Mouse (Mus musculus) midbrain, embryonic 12.5 days (tissue): ENCODE data around the gene Scamp3. TPM values are rescaled to one million over a fixed set of nuclear protein-coding genes. Genes with fewer than 3 reads are reported as not detected.
A peak's percentile ranks its signal among the peaks of the same experiment; 100 is the strongest.

Experiments
- ATAC-seq: fragments of 200-750 bp; cut with Nextera tagmentation; 2 replicates; pipeline ENCODE4 v1.8.0; 2017; ENCODE audit warnings: low read depth, moderate TSS enrichment, moderate library complexity; ENCODE audit not compliant: low FRiP score
- H3K27ac ChIP-seq: fragments of 300-500 bp; sonication (generic); replicated peaks from 2 replicates; pipeline ENCODE4 v1.5.1; 2016; ENCODE audit warnings: mild to moderate bottlenecking
- H3K27me3 ChIP-seq: fragments of 300-500 bp; sonication (generic); 2 replicates; pipeline ENCODE4 v1.6.1; 2016; ENCODE audit warnings: mild to moderate bottlenecking
- H3K36me3 ChIP-seq: fragments of 300-500 bp; sonication (generic); 2 replicates; pipeline ENCODE4 v1.6.1; 2016
- H3K4me1 ChIP-seq: fragments of 300-500 bp; sonication (generic); 2 replicates; pipeline ENCODE4 v1.6.1; 2016
- H3K4me2 ChIP-seq: fragments of 300-500 bp; sonication (generic); replicated peaks from 2 replicates; pipeline ENCODE4 v1.6.1; 2016; ENCODE audit warnings: mild to moderate bottlenecking, moderate library complexity
- H3K4me3 ChIP-seq: fragments of 300-500 bp; sonication (generic); 2 replicates; pipeline ENCODE4 v1.5.1; 2016; ENCODE audit warnings: mild to moderate bottlenecking
- H3K9ac ChIP-seq: fragments of 300-500 bp; sonication (generic); replicated peaks from 2 replicates; pipeline ENCODE4 v1.6.1; 2016; ENCODE audit warnings: mild to moderate bottlenecking, moderate library complexity
- H3K9me3 ChIP-seq: fragments of 300-500 bp; sonication (generic); 2 replicates; pipeline ENCODE4 v1.6.1; 2016; ENCODE audit warnings: mild to moderate bottlenecking
- WGBS: fragments of 180-500 bp; shearing (Covaris S2); methylation state at CpG from one replicate; pipeline ENCODE4 v1.1.7; 2016; 5-methylcytosine and 5-hydroxymethylcytosine counted together
- polyA plus RNA-seq: library from polyadenylated mRNA; unstranded; fragments of >200 nt; fragmentation: Nextera tagmentation; extraction: Ambion mirVana; gene quantifications from 2 replicates; pipeline ENCODE4 v1.2.1, GENCODE M21; 2016

Scamp3 gene
- polyA plus RNA-seq = 94.2 and 97.1 TPM in 2 replicates

DNA sequence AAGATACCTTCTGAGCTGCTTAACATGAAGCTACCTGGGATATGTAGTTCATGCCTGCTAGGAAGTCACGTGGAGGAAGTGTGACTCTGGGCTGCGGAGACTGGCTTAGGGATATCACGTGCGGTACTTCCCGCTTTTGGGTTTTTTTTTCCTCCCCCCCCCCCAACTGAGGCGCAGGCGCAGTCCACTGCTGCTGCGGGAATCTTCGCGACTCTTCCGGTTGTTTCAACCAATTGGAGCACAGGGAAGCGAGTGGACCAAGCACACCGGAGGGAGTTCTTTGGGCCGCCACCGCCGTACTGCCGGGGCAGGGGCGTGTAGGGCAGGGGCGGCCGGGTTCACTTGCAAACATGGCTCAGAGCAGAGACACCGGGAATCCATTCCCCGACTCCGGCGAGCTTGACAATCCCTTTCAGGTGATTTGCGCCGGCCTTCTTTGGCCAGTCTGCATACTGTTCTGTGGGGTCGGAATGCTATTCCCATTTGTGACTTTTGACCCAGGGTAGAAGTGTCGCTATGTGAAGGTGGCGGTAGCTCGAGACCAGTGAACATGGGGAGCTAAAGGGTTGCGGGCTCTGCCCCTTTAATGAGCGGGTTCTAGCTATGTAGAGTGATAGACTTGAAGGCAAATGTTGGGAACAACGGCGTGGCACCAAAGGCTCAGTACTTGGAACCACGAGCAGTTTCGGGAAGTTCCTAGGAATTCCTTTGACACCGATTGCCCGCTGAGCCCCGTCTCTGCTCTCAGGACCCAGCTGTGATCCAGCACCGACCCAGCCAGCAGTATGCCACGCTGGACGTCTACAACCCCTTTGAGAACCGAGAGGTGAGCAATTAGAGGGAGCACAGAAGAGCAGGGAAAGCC lies at the start of gene Scamp3:
Scamp3 (plus strand) TSS at position 232 of the 865 bp plus-strand sequence.
- under 1% methylated on average over 43 of the region's 43 CpGs for WGBS
- Histone ChIP-seq H3K27me3 (no peaks in the 10 kb centered on the region), H3K4me1 (peaks cover 15% of the 10 kb centered on the region), H3K4me2 (peak within 1 kb of the TSS; percentile 77), H3K4me3 (peak within 1 kb of the TSS; percentile 66), H3K9ac (peak within 1 kb of the TSS; percentile 73), H3K9me3 (no peaks in the 10 kb centered on the region), H3K27ac (peak within 1 kb of the TSS; percentile 72), H3K36me3 (peaks cover 79% of the 10 kb centered on the region)
- ATAC-seq = peak; percentile 94

DNA sequence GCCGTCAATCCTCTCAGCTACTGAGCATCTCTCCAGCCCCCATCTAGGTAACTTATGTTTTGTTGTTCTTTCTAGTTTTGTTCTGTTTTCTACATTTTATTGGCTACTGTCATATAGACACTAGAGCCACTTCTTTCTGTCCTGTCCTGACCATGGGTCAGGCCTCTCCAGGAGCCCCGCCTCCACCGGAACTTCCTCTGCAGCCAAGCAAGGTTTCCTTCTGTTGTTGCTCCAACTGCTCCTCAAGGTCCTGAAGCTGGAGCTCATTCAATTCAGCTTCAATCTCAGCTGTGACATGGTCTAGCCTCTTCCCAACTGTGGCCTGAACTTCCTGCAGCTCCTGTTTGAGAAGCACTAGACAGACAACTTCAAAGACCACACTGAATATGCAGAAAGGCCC lies 47.4 kb upstream of the Scamp3 start:
- WGBS = 90% methylated on average over 3 of the region's 3 CpGs
- H3K9me3 ChIP-seq = no peaks in the 10 kb centered on the region
- peaks cover 7% of the 10 kb centered on the region; the same call in 1 of the 2 replicates for H3K4me1 ChIP-seq
- H3K9ac ChIP-seq = no peak overlapping the region
- ATAC-seq = no peak
- H3K36me3 ChIP-seq = no peaks in the 10 kb centered on the region
- no peak overlapping the region for H3K4me3 ChIP-seq
- no peak overlapping the region for H3K27ac ChIP-seq
- peaks cover 15% of the 10 kb centered on the region for H3K27me3 ChIP-seq
- no peak overlapping the region for H3K4me2 ChIP-seq

DNA sequence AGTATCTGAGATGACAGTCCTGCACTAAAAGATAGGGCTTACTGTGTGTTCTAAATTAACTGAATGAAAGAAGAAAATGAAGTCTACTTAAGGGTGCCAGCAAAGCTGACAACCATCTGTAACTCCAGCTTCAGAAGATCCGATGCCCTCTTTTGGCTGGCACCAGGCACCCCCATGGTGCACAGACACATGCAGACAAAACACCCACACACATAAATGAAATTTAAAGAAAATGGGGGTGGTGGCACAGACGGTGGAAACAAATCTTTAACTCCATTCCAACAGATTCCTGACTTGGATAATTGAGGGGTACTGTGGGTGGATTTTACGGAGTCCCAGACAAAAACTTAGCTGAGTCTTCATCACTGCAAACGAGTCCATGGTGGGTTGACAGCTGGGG lies 45.5 kb upstream of the Scamp3 start:
- 54% methylated on average over 4 of the region's 4 CpGs for WGBS
- no peak overlapping the region for H3K9ac ChIP-seq
- H3K4me2 ChIP-seq = peak overlapping the region; percentile 56
- H3K9me3 ChIP-seq = no peaks in the 10 kb centered on the region
- no peak for ATAC-seq
- peaks cover 7% of the 10 kb centered on the region; the same call in 1 of the 2 replicates for H3K4me1 ChIP-seq
- H3K4me3 ChIP-seq = no peak overlapping the region
- no peak overlapping the region for H3K27ac ChIP-seq
- peaks cover 21% of the 10 kb centered on the region for H3K27me3 ChIP-seq
- no peaks in the 10 kb centered on the region for H3K36me3 ChIP-seq

DNA sequence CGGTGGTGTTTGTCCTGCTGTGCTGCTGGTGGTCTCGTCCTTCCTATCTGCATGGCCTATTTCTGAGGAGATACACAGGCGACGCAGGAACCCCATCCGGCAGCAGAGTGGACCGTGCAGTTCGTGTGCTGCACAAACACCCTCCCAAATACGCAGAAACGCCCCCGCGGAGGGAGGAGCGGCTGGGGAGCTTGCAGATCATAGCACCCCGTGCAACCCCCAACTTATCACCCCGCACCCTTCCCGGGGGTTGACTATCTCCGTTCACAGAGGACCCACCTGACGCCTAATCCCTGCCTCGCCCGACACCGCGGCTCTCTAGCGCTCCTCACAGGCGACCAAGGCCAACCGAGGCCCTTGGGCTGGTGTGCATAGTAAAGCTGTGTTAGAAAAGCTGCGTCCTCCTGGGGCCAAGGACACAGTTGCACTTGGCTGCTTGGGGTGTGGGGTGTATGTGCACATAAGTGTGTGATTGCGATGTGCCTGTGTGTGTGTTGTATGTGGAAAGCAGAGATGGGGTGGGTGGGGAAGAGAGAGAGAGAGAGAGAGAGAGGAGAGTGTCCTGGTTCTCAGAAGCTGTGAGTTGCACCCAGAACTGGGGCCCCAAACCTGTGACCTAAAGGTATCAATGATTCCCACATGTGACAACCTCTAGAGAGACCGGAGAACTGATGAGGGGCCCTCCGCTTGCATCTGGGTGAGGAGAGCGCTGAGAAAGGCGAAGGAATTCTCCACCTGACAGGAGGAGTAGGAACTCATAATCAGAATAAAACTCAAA lies 44.8 kb upstream of the Scamp3 start:
- no peak overlapping the region for H3K27ac ChIP-seq
- no peaks in the 10 kb centered on the region for H3K9me3 ChIP-seq
- peaks cover 21% of the 10 kb centered on the region for H3K27me3 ChIP-seq
- ATAC-seq = no peak
- H3K36me3 ChIP-seq = no peaks in the 10 kb centered on the region
- peak overlapping the region; percentile 56 for H3K4me2 ChIP-seq
- H3K4me1 ChIP-seq = peaks cover 7% of the 10 kb centered on the region; the same call in 1 of the 2 replicates
- WGBS = 19% methylated on average over 30 of the region's 30 CpGs
- H3K4me3 ChIP-seq = peak overlapping the region; percentile 34
- peak overlapping the region; percentile 54 for H3K9ac ChIP-seq

DNA sequence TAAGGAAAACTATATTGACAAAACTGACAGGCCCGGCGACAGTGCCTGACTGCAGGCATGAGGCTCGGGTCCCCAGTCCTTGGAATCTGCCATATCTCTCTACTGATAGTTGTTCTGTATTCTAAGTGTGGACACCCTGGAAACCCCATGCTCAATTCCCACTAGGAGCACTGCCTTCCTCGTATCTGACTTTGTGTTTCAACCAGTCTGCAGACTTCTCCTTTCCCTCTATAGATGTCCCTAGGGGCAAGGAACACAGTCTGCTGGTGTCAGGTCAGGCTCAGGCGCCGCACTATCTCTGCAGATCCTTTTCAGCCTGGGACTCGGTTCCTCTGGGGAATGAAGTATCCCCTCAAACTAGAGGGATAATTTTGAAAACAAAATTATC lies 44.2 kb upstream of the Scamp3 start:
- Histone ChIP-seq H3K9me3 (no peaks in the 10 kb centered on the region), H3K4me3 (no peak overlapping the region), H3K9ac (no peak overlapping the region), H3K27ac (0 out of 2 replicates have a peak overlapping the region, but pooled peaks have one; percentile 10), H3K27me3 (peaks cover 21% of the 10 kb centered on the region), H3K4me1 (peaks cover 7% of the 10 kb centered on the region; the same call in 1 of the 2 replicates), H3K36me3 (no peaks in the 10 kb centered on the region), H3K4me2 (no peak overlapping the region)
- WGBS = 86% methylated on average over 7 of the region's 7 CpGs
- ATAC-seq = no peak

DNA sequence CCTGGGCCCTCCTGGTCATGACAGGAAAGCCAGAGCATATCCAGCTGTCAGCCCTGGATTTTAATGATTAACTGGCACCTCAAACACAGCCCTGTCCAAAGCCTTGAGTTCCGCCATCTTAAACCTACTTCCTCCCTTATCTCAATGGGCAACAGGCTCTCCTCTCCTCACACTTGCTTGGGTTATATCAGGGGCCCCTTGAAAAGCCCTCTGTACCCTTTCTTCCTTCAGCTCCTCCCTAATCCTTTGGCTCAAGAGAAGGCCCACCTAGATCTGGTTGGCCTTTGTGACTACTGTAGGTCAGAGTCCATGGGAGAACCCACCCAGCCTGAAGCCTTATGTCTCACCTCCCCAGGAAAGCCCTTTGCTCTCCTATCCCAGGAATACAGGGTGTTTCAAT lies 43.5 kb upstream of the Scamp3 start:
- 86% methylated on average over 1 of the region's 1 CpGs for WGBS
- Histone ChIP-seq H3K4me3 (no peak overlapping the region), H3K27me3 (peaks cover 21% of the 10 kb centered on the region), H3K4me2 (no peak overlapping the region), H3K36me3 (no peaks in the 10 kb centered on the region), H3K9ac (no peak overlapping the region), H3K4me1 (peaks cover 7% of the 10 kb centered on the region; the same call in 1 of the 2 replicates), H3K27ac (no peak overlapping the region), H3K9me3 (no peaks in the 10 kb centered on the region)
- no peak for ATAC-seq

DNA sequence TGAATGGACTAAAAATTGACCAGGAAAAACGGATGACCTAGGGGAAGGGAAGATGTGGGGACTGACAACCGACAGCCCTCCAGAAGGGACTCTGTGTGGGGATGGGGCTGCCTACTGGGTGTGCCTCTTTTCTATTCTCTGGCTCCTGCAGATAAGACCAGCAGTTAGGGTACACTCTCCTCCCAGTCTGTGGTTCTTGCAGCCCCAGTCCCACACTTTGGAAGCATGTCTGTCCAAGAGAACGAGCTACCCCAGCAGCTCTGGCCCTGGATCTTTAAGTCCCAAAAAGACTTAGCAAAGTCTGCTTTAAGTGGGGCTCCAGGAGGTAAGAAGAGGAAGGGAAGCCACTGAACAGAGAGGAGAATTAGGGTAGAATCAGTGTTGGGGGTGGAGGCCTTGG lies 41.3 kb upstream of the Scamp3 start, which contains the start of gene Pklr:
Pklr (plus strand) TSS at position 185 of the 400 bp plus-strand sequence.
- Histone ChIP-seq H3K27me3 (peaks cover 21% of the 10 kb centered on the region), H3K4me2 (no peak within 1 kb of the TSS), H3K9ac (no peak within 1 kb of the TSS), H3K9me3 (no peaks in the 10 kb centered on the region), H3K4me3 (no peak within 1 kb of the TSS), H3K27ac (no peak within 1 kb of the TSS), H3K4me1 (peaks cover 7% of the 10 kb centered on the region; the same call in 1 of the 2 replicates), H3K36me3 (no peaks in the 10 kb centered on the region)
- no peak for ATAC-seq
- 73% methylated on average over 3 of the region's 3 CpGs for WGBS

DNA sequence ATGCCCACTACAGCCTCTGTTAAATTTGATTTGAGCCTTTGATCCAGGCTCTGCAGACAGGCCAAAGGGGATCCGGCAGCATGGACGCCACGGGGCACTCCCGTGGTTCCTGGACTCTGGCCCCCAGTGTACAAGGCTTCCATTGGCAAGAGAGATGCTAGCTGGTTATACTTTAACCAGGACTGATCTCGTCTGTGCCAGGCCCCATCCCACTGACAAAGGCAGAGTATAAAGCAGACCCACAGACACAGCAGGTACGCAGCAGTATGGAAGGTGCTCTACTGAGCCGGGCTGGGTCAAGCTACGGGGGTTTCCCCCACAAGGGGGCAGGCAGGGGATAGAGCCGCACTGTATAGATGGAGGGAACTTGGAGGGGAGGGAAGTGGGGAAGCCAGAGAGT lies 40.9 kb upstream of the Scamp3 start:
- Histone ChIP-seq H3K4me3 (no peak overlapping the region), H3K4me1 (peaks cover 7% of the 10 kb centered on the region; the same call in 1 of the 2 replicates), H3K9me3 (no peaks in the 10 kb centered on the region), H3K9ac (no peak overlapping the region), H3K27ac (no peak overlapping the region), H3K4me2 (no peak overlapping the region), H3K36me3 (no peaks in the 10 kb centered on the region), H3K27me3 (peaks cover 21% of the 10 kb centered on the region)
- 45% methylated on average over 9 of the region's 9 CpGs for WGBS
- no peak for ATAC-seq

DNA sequence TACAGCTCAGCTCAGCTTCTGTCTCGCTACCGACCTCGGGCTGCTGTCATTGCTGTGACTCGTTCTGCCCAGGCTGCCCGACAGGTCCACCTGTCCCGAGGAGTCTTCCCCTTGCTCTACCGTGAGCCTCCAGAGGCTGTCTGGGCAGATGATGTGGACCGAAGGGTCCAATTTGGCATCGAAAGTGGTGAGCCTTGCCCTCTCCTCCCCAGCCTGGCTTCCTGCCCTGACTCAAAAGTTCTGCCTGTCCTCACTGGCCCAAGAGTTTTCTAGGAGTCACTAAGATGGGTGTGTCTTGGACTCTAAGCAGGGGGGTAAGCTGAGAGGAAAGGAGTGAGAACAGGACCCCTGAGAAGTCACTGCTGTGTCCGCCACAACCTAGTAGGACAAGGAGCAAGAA lies 32.5 kb upstream of the Scamp3 start:
- no peak for ATAC-seq
- Histone ChIP-seq H3K27ac (no peak overlapping the region), H3K9me3 (no peaks in the 10 kb centered on the region), H3K4me2 (no peak overlapping the region), H3K36me3 (no peaks in the 10 kb centered on the region), H3K9ac (no peak overlapping the region), H3K4me1 (peaks cover 12% of the 10 kb centered on the region), H3K27me3 (peaks cover 36% of the 10 kb centered on the region), H3K4me3 (no peak overlapping the region)
- 89% methylated on average over 10 of the region's 10 CpGs for WGBS

DNA sequence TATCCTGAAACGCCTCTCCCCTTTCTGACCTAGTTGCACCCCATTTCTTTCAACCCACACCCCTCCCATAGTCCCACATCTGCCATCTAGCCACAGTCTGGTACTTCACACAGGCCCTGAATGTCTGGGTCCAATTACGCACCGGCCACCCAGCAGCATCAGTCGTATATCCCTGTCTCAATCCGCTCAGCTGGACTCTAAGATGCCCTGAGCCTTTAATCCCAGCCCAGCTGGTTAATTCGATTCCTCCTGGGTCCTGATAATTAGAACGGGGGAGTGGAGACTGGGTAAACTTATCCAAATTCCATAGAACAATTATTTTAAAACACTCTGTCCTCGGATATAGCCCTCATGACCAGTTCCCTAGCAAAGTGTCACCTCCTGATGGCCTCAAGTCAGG lies 31.7 kb upstream of the Scamp3 start:
- H3K4me1 ChIP-seq = peaks cover 12% of the 10 kb centered on the region
- 24% methylated on average over 8 of the region's 8 CpGs for WGBS
- no peaks in the 10 kb centered on the region for H3K36me3 ChIP-seq
- H3K4me3 ChIP-seq = no peak overlapping the region
- ATAC-seq = no peak
- no peak overlapping the region for H3K4me2 ChIP-seq
- no peak overlapping the region for H3K9ac ChIP-seq
- no peaks in the 10 kb centered on the region for H3K9me3 ChIP-seq
- H3K27ac ChIP-seq = no peak overlapping the region
- H3K27me3 ChIP-seq = peaks cover 43% of the 10 kb centered on the region

DNA sequence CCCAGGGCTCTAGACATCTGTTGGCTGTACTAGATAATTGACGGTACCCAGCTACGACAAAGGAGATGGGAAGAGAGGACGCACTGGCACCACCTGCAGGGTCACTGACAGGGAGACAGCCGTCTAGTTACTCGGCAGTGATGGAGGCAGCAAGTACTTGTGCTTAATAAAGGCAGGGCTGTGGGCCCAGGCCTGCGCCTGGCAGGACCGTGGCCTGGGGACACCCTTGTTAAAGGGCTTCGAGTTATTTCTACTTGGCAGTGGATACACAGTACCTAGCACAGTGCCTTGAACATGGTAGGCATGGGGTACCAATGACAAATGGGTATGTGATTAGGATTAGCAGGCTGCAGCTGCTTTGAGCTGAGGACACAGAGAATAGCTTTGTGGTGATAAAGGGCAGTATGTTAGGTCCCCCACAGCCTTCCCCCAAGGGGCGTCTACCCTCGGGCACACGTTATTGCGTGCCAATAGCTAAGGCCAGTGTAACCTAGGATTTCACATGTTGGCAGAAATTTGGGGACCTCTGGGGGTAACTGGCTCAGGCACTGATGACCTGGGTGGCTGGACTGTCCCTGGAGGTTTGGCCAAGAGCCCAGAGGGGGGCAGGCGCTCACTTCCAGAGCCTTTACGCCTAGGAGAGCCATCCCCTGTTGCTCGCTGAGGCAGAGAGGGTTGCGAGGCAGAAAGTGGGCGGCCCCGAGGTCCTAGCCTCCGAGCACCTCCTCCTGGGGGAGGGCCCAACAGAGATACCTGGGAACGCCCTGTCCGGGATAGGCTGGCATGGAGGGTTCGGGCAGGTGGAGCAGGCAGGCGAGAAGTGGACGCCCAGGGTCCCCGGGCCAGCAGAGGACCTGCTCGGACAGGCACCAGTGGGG lies 29.9 kb upstream of the Scamp3 start:
- no peak overlapping the region for H3K4me3 ChIP-seq
- H3K36me3 ChIP-seq = peaks cover 4% of the 10 kb centered on the region; the same call in 1 of the 2 replicates
- WGBS = 25% methylated on average over 26 of the region's 26 CpGs
- H3K4me1 ChIP-seq = peaks cover 12% of the 10 kb centered on the region
- ATAC-seq = 0 out of 2 replicates have a peak, but pooled peaks have one; percentile 23
- H3K9me3 ChIP-seq = no peaks in the 10 kb centered on the region
- H3K27me3 ChIP-seq = peaks cover 45% of the 10 kb centered on the region
- no peak overlapping the region for H3K27ac ChIP-seq
- no peak overlapping the region for H3K9ac ChIP-seq
- peak overlapping the region; percentile 12; the same call in 1 of the 2 replicates for H3K4me2 ChIP-seq
